Mouse (Mus musculus): ENCODE data around the gene Lsm10.

Gene Lsm10

GRCm38 (mm10) chr4:126097711-126098253 is 1.4 kb downstream of the Lsm10 start:
- no peak for DNase-seq

DNA sequence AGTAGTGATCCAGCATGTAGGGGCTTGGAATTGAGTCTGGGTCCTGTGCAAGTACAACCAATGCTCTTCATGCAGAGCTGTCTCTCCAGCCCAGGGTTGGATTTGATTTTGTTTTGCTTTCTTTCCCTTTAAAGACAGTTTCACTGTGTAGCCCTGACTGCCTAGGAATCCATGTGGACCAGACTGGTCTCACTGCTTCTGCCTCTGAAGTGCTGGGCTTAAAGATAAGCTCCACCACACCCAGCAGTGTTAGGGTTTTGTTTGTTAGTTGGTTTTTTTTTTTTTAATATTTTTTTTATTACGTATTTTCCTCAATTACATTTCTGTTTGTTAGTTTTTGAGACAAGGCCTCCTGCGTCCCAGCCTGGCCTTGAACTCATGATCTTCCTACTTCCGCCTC is 2.9 kb downstream of the Lsm10 start:
- DNase-seq: no peak

GRCm38 (mm10) chr4:126100764-126101163 is 4.3 kb downstream of the Lsm10 start:
- no peak for DNase-seq

GRCm38 (mm10) chr4:126102061-126102841 is 5.8 kb downstream of the Lsm10 start:
- DNase-seq: peak; percentile 68

DNA sequence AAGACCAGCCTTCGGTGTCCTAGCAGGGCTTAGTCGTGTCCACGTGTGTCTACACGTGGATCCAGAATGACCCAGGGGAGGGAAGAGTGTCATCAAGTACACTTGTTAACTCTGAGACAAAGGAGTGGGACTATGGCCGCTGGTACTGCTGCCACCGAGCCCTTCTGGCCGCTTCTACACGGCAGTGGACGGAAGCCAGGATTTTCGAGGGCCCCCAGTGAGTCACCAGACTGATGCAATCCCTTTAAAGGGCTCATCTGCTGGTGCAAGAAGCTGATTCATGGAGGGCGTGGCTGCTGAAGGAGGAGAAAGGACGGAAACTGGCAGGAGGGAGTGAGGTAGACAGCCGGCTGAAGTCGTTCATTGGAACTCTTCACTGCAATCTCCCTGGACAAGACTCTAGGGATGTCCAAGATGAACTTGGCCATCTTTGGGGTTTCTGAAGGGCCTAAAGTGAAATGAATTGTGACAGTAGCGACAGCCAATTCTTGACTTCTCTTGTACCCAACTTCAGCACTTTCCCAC is 6.7 kb downstream of the Lsm10 start:
- peak; percentile 90 for DNase-seq

DNA sequence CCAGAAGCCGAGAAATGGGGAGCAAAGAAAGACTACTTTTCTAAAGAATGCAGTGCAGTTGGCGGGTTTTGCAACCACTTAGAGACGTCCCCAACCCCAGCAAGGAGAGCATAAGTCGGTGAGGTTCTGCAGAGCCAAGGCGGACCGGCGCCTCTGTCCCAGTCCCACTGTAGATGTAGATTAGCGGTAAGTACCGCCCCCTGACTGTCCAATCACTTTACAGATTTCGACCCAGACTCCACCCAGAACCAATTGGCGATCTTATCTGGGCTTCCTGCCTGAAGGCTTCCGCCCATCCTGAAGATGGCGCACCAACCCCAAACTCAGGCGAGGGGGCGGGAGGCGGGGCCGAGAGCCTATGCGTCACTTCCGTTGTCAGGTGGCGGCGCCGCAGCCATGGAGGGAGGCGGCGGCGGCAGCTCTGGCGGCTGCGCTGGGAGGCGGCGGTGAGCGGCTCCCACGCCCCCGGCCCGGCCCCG is 7.2 kb downstream of the Lsm10 start, which contains the start of gene Stk40:
TSS of gene Stk40 (plus strand) at position 368 of the 479 bp plus-strand sequence.
- peak; percentile 98 for DNase-seq

- DNase-seq: peak; percentile 94
Observed at GRCm38 (mm10) chr4:126104261-126105075, 8.0 kb downstream of the Lsm10 start.

DNA sequence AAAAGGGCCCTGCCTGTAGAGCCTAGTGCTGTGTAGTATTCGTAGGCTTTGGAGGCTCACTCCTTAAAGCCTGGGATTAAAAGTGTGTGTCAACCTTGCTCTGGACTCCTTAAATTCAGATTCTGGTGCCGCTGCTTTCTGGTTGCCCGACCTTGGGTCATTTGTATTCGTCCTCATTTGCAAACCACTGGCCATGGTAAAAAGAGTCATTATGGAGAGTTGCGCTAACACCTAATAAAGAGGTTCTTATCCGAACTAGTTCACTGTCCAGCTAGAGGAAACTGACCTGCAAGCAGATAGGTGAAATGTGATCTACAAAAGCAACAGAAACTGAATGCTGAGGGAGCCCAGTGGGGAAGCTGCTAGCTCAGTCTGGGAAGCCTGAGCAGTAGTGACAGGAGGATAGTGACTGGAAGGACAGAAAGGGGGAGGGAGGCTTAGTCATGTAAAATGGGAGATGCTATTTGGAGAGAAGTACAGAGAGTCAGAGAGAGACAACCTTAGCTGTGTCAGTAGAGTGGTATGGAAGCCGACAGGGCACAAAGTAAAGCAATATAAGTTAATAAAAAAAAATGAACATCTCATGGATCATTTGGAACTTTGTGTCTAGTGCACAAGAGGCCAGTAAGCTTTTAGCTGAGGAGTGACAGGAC is 8.8 kb downstream of the Lsm10 start:
- DNase-seq: no peak

DNA sequence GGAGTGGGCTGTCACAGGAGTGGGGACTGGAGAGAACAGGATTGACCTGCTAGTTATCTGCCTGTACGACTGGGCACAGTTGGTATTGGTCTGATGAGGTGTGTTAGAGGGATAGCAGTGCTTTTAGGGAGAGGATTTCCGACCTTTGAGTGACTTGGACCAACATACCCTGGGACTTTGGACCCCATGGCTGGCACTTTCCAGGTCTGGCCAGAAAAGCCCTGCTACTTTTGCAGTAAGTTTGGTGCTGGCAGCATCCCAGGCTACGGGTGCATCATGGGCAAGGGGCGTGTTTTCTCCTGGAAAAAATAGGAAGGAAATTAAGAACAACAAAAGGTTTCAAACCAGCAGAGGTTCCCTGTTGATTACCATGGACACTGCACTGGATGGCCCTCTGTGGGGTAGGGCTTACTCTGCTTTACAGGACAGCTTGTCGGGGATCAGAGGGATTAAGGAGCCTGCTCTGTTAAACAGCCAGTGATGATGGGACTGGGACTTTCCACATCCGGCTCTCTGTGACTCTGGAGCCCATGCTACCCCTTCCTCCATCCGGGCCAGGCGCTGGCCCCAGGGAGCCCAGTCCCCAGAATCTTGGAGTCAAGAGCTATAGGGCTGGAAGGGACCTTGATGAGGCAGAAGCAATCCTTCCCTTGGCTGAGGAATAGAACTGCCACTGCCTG is 11.8 kb downstream of the Lsm10 start:
- DNase-seq: peak; percentile 96

- DNase-seq: peak; percentile 37
Observed at GRCm38 (mm10) chr4:126109613-126110373, 13.4 kb downstream of the Lsm10 start.

- peak; percentile 90 for DNase-seq
Observed at GRCm38 (mm10) chr4:126110374-126111152, 14.1 kb downstream of the Lsm10 start.

DNA sequence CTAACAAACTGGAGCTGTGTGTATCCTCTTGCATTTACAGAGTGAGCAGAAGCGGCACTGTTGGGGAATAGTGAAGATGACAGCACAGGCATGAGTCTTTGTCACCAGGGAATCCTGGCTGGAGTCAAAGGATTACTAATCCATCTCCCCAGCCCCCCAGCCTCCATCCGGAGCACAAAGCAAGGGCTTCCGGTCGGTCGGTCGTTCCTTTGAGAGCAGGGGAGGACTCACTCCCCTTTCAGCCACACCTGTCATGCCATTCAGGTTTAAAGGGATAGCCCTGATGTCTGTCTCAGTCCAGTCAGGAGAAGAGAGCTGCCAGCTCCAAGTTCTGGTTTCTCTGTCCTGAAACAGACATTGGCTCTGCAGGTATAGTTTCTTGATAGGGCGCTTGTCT is 14.7 kb downstream of the Lsm10 start:
- DNase-seq: no peak

DNA sequence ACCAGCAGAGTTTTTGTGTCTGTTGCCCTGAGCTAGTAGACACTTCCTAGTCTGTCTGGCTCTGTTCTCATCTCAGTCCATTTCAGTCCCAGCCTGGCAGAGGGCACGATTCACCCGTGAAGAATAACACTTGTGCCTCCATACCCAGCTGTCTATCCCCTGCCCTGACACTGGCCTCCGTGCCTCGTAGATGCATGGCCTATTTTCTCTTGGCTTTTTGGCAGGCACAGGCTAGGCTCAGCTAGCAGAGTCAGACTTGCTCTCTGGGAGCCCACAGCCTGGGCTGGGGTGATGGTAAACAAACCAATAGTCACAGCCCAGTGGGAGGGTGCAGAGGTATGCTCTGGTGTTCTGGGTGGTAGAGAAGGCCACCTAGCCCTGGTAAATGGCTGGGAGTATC is 16.8 kb downstream of the Lsm10 start:
- no peak for DNase-seq

DNA sequence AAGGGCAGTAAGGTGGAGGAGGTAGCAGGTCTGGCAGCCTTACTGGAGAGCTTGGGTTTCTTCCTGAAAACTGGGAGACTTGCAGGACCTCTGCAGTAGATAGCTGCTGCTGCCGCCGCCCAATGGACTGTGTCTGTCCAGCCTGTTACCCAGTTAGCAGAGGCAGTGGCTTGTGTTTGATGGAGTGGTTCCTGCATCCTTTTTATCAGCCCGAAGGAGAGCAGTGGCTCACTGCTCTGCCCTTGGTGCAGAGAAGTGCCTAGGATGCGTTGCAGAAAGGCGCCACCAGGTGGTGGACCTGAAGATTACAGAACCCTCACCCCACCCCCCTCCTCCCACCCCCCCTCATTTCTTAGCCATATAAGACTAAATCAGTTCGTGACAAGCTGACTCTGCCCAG is 17.5 kb downstream of the Lsm10 start:
- peak; percentile 64 for DNase-seq

DNA sequence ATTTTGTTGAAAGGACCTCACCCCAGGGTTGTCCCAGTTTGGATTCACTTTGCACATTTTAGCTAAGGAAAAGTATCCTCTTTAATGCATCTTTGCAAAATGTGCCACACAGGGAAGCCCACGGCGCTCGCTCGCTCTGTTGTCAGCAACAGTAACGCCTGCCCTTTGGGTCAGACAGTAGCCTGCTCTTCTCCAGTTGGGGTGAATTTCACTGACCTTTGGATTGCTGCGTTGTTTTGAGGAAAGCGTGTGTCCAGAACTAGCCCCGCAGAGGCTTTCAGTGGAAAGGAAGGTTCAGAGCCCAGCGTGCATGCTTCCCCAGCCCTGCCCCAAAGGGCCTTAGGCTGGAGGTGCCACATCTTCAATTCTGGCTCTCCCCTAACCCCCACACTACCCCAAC is 19.0 kb downstream of the Lsm10 start:
- no peak for DNase-seq

- no peak for DNase-seq
Observed at GRCm38 (mm10) chr4:126115871-126116521, 19.6 kb downstream of the Lsm10 start.

- DNase-seq: no peak
Observed at GRCm38 (mm10) chr4:126117116-126117515, 20.7 kb downstream of the Lsm10 start.

- no peak for DNase-seq
Observed at GRCm38 (mm10) chr4:126118651-126119050, 22.2 kb downstream of the Lsm10 start.

DNA sequence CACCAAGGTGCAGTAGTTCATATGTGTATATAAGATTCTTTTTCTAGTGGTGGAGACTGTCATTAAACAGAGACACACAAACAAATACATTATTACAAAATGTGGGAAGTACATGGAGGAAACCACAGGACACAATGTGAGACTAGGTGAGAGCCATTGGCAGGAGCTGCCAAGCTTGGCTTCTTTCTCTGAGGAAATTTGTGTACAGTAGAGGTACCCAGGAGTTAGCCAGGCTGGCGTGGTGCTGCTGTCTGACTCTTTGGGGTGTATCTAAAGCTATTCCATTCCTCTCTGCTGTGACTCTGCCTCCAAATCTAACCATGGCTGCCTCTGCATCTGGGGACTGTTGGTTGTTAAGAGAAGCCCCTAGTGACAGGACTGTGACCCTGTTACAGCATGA is 22.6 kb downstream of the Lsm10 start:
- no peak for DNase-seq

DNA sequence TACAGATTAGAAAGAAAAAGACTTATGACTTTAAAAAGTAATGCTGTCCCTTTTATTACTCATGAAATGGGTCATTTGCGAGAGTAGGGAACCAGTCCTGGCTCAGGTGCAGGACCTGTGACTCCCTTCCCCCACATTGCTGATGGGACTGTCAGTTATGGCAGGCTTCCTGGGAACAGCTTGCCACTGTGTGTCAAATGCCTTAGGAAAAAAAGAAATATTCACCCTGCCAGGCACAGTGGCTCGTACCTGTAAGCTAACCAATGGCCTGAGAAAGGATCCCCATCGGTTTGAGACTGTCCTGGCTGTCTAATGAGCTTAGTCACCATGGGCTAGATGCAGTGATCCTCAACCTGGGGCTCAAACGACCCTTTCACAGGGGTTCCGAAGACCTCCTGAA is 23.6 kb downstream of the Lsm10 start:
- DNase-seq: no peak

Data from kidney, adult 9 months (tissue).